ENCODE assay signal across 9 mouse cellular contexts in the genomic region with DNA sequence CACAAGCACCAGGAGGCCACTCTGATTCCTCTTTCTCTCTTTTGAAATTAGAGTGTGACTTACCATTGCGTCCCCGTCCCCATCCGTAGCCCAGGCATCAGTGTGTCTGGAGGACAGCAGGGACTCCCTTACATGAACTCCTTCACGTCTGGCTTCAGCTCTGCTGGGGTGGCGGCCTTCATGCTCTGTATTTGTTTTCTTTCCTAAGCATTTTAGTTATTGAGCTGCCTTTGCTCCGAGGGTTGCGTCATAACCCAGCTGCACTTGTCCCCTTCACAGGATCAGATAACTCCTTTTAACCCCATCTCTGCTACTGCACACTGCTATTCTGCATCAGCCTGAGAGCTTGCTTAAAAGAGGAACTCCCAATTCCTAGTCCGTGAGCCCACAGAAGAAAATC. TPM values are rescaled to one million over a fixed set of nuclear protein-coding genes. Genes with fewer than 3 reads are reported as not detected.
A peak's percentile ranks its signal among the peaks of the same experiment; 100 is the strongest.
DNase-seq lines count a peak whose midpoint lies in the region; ATAC-seq and TF ChIP-seq lines count a peak whose summit lies in the region.
"Had no signal": no experiment of that assay in that cellular context is flagged by ENCODE, and none has a peak within 500 bp of the region (broad histone marks: within the 10 kb centered on the region; RNA-seq: fewer than 3 reads in every experiment).

No protein-coding gene starts in this region.

- no peak overlapping the region for H3K9ac ChIP-seq in heart, postnatal 0 days (replicated peaks; ENCODE audit: low read depth, low read length)
- H3K9ac ChIP-seq in liver, embryonic 11.5 days (ENCODE audit: low read depth, low read length): no peak overlapping the region
- no peak overlapping the region for H3K9ac ChIP-seq in stomach, postnatal 0 days (ENCODE audit: low read length)

- no peaks in the 10 kb centered on the region for H3K36me3 ChIP-seq in heart, postnatal 0 days (replicated peaks; ENCODE audit: control insufficient read depth, insufficient read depth, low read length)
- no peaks in the 10 kb centered on the region for H3K36me3 ChIP-seq in liver, embryonic 11.5 days (ENCODE audit: control insufficient read depth, insufficient read depth, low read length)
- H3K36me3 ChIP-seq in stomach, postnatal 0 days (ENCODE audit: control insufficient read depth, insufficient read depth, low read length): no peaks in the 10 kb centered on the region

- H3K4me3 ChIP-seq in heart, postnatal 0 days (ENCODE audit: low read depth, low read length): no peak overlapping the region
- H3K4me3 ChIP-seq in brown adipose tissue, adult 24 weeks (ENCODE audit: insufficient read depth, low read depth, low read length): peak overlapping the region; percentile 35; the same call in 1 of the 2 replicates
- no peak overlapping the region for H3K4me3 ChIP-seq in liver, embryonic 11.5 days (ENCODE audit: low read depth, low read length)
- H3K4me3 ChIP-seq in stomach, postnatal 0 days (ENCODE audit: low read depth, low read length): no peak overlapping the region

- no peak for TF ChIP-seq EP300 in heart, postnatal 0 days (IDR thresholded peaks at IDR 0.05; ENCODE audit: low read depth)
- no peak for TF ChIP-seq EP300 in stomach, postnatal 0 days (optimal IDR thresholded peaks at IDR 0.05)

- intact Hi-C loops in heart, postnatal 36 days (cut with DNase I): no loop called here
- intact Hi-C loops in left cerebral cortex, postnatal 36 days (cut with DNase I): no loop called here

- H3K4me1 ChIP-seq in heart, postnatal 0 days (ENCODE audit: control insufficient read depth, insufficient read depth): peaks cover 10% of the 10 kb centered on the region; the same call in 1 of the 2 replicates
- no peaks in the 10 kb centered on the region for H3K4me1 ChIP-seq in brown adipose tissue, adult 24 weeks (ENCODE audit: control insufficient read depth, insufficient read depth, insufficient read length, low read length)
- peaks cover 27% of the 10 kb centered on the region for H3K4me1 ChIP-seq in liver, embryonic 11.5 days (replicated peaks; ENCODE audit: control insufficient read depth, insufficient read depth, low read length)
- no peaks in the 10 kb centered on the region for H3K4me1 ChIP-seq in stomach, postnatal 0 days (replicated peaks; ENCODE audit: control insufficient read depth, insufficient read depth)

- H3K27ac ChIP-seq in heart, postnatal 0 days (ENCODE audit: low read depth): peak overlapping the region; percentile 48; the same call in 1 of the 2 replicates
- H3K27ac ChIP-seq in brown adipose tissue, adult 24 weeks (replicated peaks; ENCODE audit: low read depth, low read length): peak overlapping the region; percentile 68; the same call in 1 of the 2 replicates
- H3K27ac ChIP-seq in liver, embryonic 11.5 days (ENCODE audit: low read depth, low read length): no peak overlapping the region
- peak overlapping the region; percentile 59; the same call in 1 of the 2 replicates for H3K27ac ChIP-seq in stomach, postnatal 0 days (replicated peaks)

- no peaks in the 10 kb centered on the region for H3K27me3 ChIP-seq in heart, postnatal 0 days (ENCODE audit: control insufficient read depth, insufficient read depth, low read length)
- H3K27me3 ChIP-seq in liver, embryonic 11.5 days (replicated peaks; ENCODE audit: control insufficient read depth, insufficient read depth, low read length): no peaks in the 10 kb centered on the region
- no peaks in the 10 kb centered on the region for H3K27me3 ChIP-seq in stomach, postnatal 0 days (ENCODE audit: control insufficient read depth, insufficient read depth, low read length)

- DNase-seq in heart, postnatal 0 days (ENCODE audit: low spot score): no peak
- DNase-seq in heart, postnatal 36 days: no peak
- no peak for DNase-seq in liver, embryonic 11.5 days (ENCODE audit: low spot score)
- no peak for DNase-seq in stomach, postnatal 0 days (ENCODE audit: low spot score)
- no peak for DNase-seq in left cerebral cortex, postnatal 36 days (ENCODE audit: low spot score in 2 of 2)
- no peak for DNase-seq in frontal cortex, adult 2 months (ENCODE audit: extremely low spot score in 1 of 2, low spot score in 1 of 2)
- DNase-seq in left cerebral cortex, adult 11 months (ENCODE audit: low spot score): no peak

- no peaks in the 10 kb centered on the region for H3K9me3 ChIP-seq in heart, postnatal 0 days (replicated peaks; ENCODE audit: control insufficient read depth, low read length)
- no peaks in the 10 kb centered on the region for H3K9me3 ChIP-seq in liver, embryonic 11.5 days (ENCODE audit: control insufficient read depth, low read length)
- H3K9me3 ChIP-seq in stomach, postnatal 0 days (ENCODE audit: control insufficient read depth, low read length): no peaks in the 10 kb centered on the region

- WGBS in heart, postnatal 0 days: 57% methylated on average over 8 of the region's 8 CpGs
- 40% methylated on average over 8 of the region's 8 CpGs for WGBS in liver, embryonic 11.5 days
- WGBS in stomach, postnatal 0 days: 35% methylated on average over 8 of the region's 8 CpGs

- ATAC-seq in heart, postnatal 0 days (ENCODE audit: insufficient read depth, low read depth): no peak
- ATAC-seq in liver, embryonic 11.5 days (replicated peaks; ENCODE audit: low FRiP score): peak; percentile 39
- peak; percentile 49; the same call in 1 of the 2 replicates for ATAC-seq in stomach, postnatal 0 days (ENCODE audit: low FRiP score, low TSS enrichment)

- TF ChIP-seq CTCF in heart, postnatal 0 days (IDR thresholded peaks at IDR 0.05; ENCODE audit: low read depth): no peak
- TF ChIP-seq CTCF in stomach, postnatal 0 days (IDR thresholded peaks at IDR 0.05; ENCODE audit: low read depth): no peak

- H3K4me2 ChIP-seq in heart, postnatal 0 days (ENCODE audit: low read depth, low read length): no peak overlapping the region
- H3K4me2 ChIP-seq in liver, embryonic 11.5 days: peak overlapping the region; percentile 49
- H3K4me2 ChIP-seq in stomach, postnatal 0 days (replicated peaks; ENCODE audit: low read depth): peak overlapping the region; percentile 18

RNA-seq across cellular contexts. Expression of gene P2ry14, which starts 23.0 kb away (rescaled TPM):
- total RNA-seq in heart, postnatal 0 days (2014; rRNA removed; ENCODE audit: low replicate concordance): 0.81 and 3.7 TPM in 2 replicates
- 1.6 and 1.8 TPM in 2 replicates for polyA plus RNA-seq in heart, postnatal 0 days (2015; fragmentation: Nextera tagmentation; extraction: Ambion mirVana)
- 1 to 10 TPM; 5.0 to 5.8 TPM for total RNA-seq in heart, postnatal 36 days (2021)
- 0.92 and 1.3 TPM in 2 replicates for polyA plus RNA-seq in brown adipose tissue, adult 24 weeks (2012; ENCODE audit: insufficient read depth, insufficient read length, missing spikeins)
- 2.8 and 3.6 TPM in 2 replicates for polyA plus RNA-seq in liver, embryonic 11.5 days (2014; fragmentation: Nextera tagmentation; extraction: Ambion mirVana)
- 9.8 and 13.4 TPM in 2 replicates for polyA plus RNA-seq in stomach, postnatal 0 days (2015; fragmentation: Nextera tagmentation; extraction: Ambion mirVana)
- 1 to 10 TPM; 2.2 to 2.9 TPM for total RNA-seq in left cerebral cortex, postnatal 36 days (2021)
- polyA plus RNA-seq in frontal cortex, adult 2 months (2012; rRNA removed): 3.7 TPM in 2 replicates

RNA-seq across cellular contexts. Expression of gene Gpr171, which starts 28.8 kb away (rescaled TPM):
- 0.31 TPM in 1 of 2 replicates, not detected in the other for total RNA-seq in heart, postnatal 0 days (2014; rRNA removed; ENCODE audit: low replicate concordance)
- 0.29 and 0.33 TPM in 2 replicates for polyA plus RNA-seq in heart, postnatal 0 days (2015; fragmentation: Nextera tagmentation; extraction: Ambion mirVana)
- under 1 TPM in 1 of 2 experiments, not detected in 1; 0.11 TPM for total RNA-seq in heart, postnatal 36 days (2021)
- 0.50 TPM in 1 of 2 replicates, not detected in the other for polyA plus RNA-seq in brown adipose tissue, adult 24 weeks (2012; ENCODE audit: insufficient read depth, insufficient read length, missing spikeins)
- 2.3 and 2.8 TPM in 2 replicates for polyA plus RNA-seq in liver, embryonic 11.5 days (2014; fragmentation: Nextera tagmentation; extraction: Ambion mirVana)
- 0.19 and 0.33 TPM in 2 replicates for polyA plus RNA-seq in stomach, postnatal 0 days (2015; fragmentation: Nextera tagmentation; extraction: Ambion mirVana)
- total RNA-seq in left cerebral cortex, postnatal 36 days (2021): not detected
- polyA plus RNA-seq in frontal cortex, adult 2 months (2012; rRNA removed): not detected in 2 replicates
- total RNA-seq: left cerebral cortex, postnatal 10 days had no signal
